Mouse (Mus musculus) kidney, adult 2 months (tissue): ENCODE data around the gene Txnrd2.

Experiments
- CTCF ChIP-seq: fragments of 200-500 bp; conservative IDR thresholded peaks from 2 replicates; pipeline ENCODE4 v1.5.1; 2011; ENCODE audit warnings: low read depth, mild to moderate bottlenecking, control low read depth, low read length, moderate library complexity, mixed read lengths; ENCODE audit not compliant: insufficient read depth, insufficient read length
- POLR2A ChIP-seq: fragments of 200-500 bp; IDR thresholded peaks from one replicate; pipeline ENCODE4 v1.6.1; 2011; ENCODE audit warnings: low read depth, low read length, control low read depth

GRCm38 (mm10) chr16:18391728-18392127, 34.5 kb upstream of the Txnrd2 start:
- TF ChIP-seq POLR2A (no peak), CTCF (no peak)
